Mouse (Mus musculus) macrophage (primary cell): ENCODE results near the gene Catsper2. TPM values are rescaled to one million over a fixed set of nuclear protein-coding genes. Genes with fewer than 3 reads are reported as not detected.

Experiments
- H3K27ac ChIP-seq: fragments of 350-480 bp; formaldehyde crosslinking; 2 replicates; pipeline ENCODE4 v1.9.0; 2021
- H3K36me3 ChIP-seq: fragments of 350-480 bp; formaldehyde crosslinking; 2 replicates; pipeline ENCODE4 v1.9.0; 2021; ENCODE audit errors: inconsistent target
- H3K4me3 ChIP-seq: fragments of 350-480 bp; formaldehyde crosslinking; 2 replicates; pipeline ENCODE4 v1.9.0; 2021; ENCODE audit errors: inconsistent target
- H3K79me2 ChIP-seq: fragments of 350-480 bp; formaldehyde crosslinking; 2 replicates; pipeline ENCODE4 v1.9.0; 2021; ENCODE audit errors: inconsistent target
- WGBS: methylation state at CpG from one replicate; pipeline ENCODE4 v1.1.7; 2026; ENCODE audit warnings: inconsistent platforms; ENCODE audit not compliant: missing documents; 5-methylcytosine and 5-hydroxymethylcytosine counted together
- polyA plus RNA-seq: library from polyadenylated mRNA; stranded (reverse); fragments of 250-400 nt; gene quantifications from 3 replicates; pipeline ENCODE4 v1.2.4, GENCODE M21; 2018; ENCODE audit warnings: inconsistent platforms

The Catsper2 gene
- polyA plus RNA-seq, 1 experiment from 2014 or later, result 0.65 TPM

GRCm38 (mm10) chr2:121354820-121355592 is 58.6 kb downstream of the Catsper2 start, which contains the start of gene Ppip5k1:
Gene Ppip5k1 (minus strand): TSS chr2:121355396.
- WGBS, result 2% methylated on average over 53 of the region's 58 CpGs

GRCm38 (mm10) chr2:121354378-121354777 is 59.2 kb downstream of the Catsper2 start:
- Histone ChIP-seq H3K79me2 (no peaks in the 10 kb centered on the region), H3K27ac (no peak overlapping the region), H3K36me3 (0 out of 2 replicates have a peak, but pooled peaks cover 6% of the 10 kb centered on the region), H3K4me3 (peak overlapping the region; percentile 94)
- 7% methylated on average over 6 of the region's 6 CpGs for WGBS

More at GRCm38 (mm10) chr2:121354820-121355592, 58.6 kb downstream of the Catsper2 start, which contains the start of gene Ppip5k1:
- Histone ChIP-seq H3K27ac (0 out of 2 replicates have a peak within 1 kb of the TSS, but pooled peaks have one; percentile 12), H3K4me3 (peak within 1 kb of the TSS; percentile 94), H3K79me2 (no peaks in the 10 kb centered on the region), H3K36me3 (no peaks in the 10 kb centered on the region)

DNA sequence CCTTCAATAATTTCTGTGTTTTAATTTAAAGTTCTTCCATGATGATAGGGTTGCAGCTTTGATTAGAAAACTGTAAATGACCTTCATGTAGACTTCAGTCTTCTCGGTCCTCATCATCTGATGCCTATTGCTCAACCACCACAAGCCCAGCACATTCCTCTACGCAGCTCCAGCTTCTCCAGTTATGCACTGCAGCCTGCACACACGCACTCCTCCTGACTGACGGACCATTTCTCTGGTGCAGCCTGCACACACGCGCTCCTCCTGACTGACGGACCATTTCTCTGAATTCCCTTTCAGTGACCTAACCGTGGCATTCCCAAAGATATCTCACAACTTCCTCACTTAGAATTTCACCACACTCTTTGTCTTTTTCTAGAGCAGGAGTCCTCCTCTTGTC is 60.4 kb downstream of the Catsper2 start:
- H3K4me3 ChIP-seq, result no peak overlapping the region
- no peaks in the 10 kb centered on the region for H3K79me2 ChIP-seq
- 76% methylated on average over 8 of the region's 8 CpGs for WGBS
- H3K27ac ChIP-seq, result no peak overlapping the region
- H3K36me3 ChIP-seq, result peaks cover 17% of the 10 kb centered on the region; the same call in 1 of the 2 replicates

Other genes with a start within 250 kb of the Catsper2 start
- gene Tubgcp4, start 243.1 kb downstream of the Catsper2 start, polyA plus RNA-seq, result 26.7 to 37.4 TPM (median 35.5 TPM) in 3 replicates
- 16.2 to 24.6 TPM (median 22.3 TPM) in 3 replicates for gene Zscan29, start 242.7 kb downstream of the Catsper2 start, polyA plus RNA-seq
- gene Trp53bp1, start 142.4 kb downstream of the Catsper2 start, polyA plus RNA-seq, result 8.6 to 12.8 TPM (median 10.5 TPM) in 3 replicates
- 0.02 to 0.24 TPM in 2 of 3 replicates, not detected in the other for gene Map1a, start 124.2 kb downstream of the Catsper2 start, polyA plus RNA-seq
- 9.7 to 11.8 TPM (median 10.4 TPM) in 3 replicates for gene Ppip5k1, start 58.4 kb downstream of the Catsper2 start, polyA plus RNA-seq
- not detected in 3 replicates for gene Ckmt1, start 56.1 kb downstream of the Catsper2 start, polyA plus RNA-seq
- not detected in 3 replicates for gene Strc, start 26.6 kb downstream of the Catsper2 start, polyA plus RNA-seq
- 359 to 654 TPM (median 440 TPM) in 3 replicates for gene Pdia3, start within 50 bp of the Catsper2 start, polyA plus RNA-seq
- gene Ell3, start 30.5 kb upstream of the Catsper2 start, polyA plus RNA-seq, result 0.10 to 0.13 TPM in 2 of 3 replicates, not detected in the other
- gene Serf2, start 35.4 kb upstream of the Catsper2 start, polyA plus RNA-seq, result 394 to 858 TPM (median 784 TPM) in 3 replicates
- 13.5 to 25.3 TPM (median 20.5 TPM) in 3 replicates for gene Hypk, start 39.5 kb upstream of the Catsper2 start, polyA plus RNA-seq
- gene Serinc4, start 43.0 kb upstream of the Catsper2 start, polyA plus RNA-seq, result 0.15 to 0.50 TPM in 2 of 3 replicates, not detected in the other
- gene Mfap1b, start 60.3 kb upstream of the Catsper2 start, polyA plus RNA-seq, result 30.4 to 59.5 TPM (median 36.3 TPM) in 3 replicates
- gene Mfap1a, start 92.9 kb upstream of the Catsper2 start, polyA plus RNA-seq, result 25.0 to 47.6 TPM (median 28.9 TPM) in 3 replicates
- gene Wdr76, start 92.9 kb upstream of the Catsper2 start, polyA plus RNA-seq, result 3.4 to 10.8 TPM (median 3.4 TPM) in 3 replicates